Mouse (Mus musculus) heart, postnatal 36 days (tissue): ENCODE measurements at regions not wholly inside any gene's neighbourhood (a gene's known extent, or its start where the extent isn't known, plus 50 kb on each side); places are given as distances from the start of the nearest gene placed in this dataset.

Experiments used
- DNase-seq, 2 experiments: peaks; one replicate each; pipeline ENCODE4 v3.0.0; 2021 to 2022
- intact Hi-C: fragments of 180-260 bp; cut with DNase I; formaldehyde crosslinking; loops from one replicate; pipeline ENCODE4 v1.15.1; 2025

- intact Hi-C loops: loop anchor here (10.0 kb wide), 1 partner anchor 538 kb away; no protein-coding TSS in a partner anchor
- DNase-seq: no peak
Observed at GRCm38 (mm10) chr14:114857171-114857570, 234.8 kb upstream of the Gpc5 start.

- intact Hi-C loops: loop anchor here (10.0 kb wide), 1 partner anchor 537 kb away; no protein-coding TSS in a partner anchor
- DNase-seq: no peak
Observed at GRCm38 (mm10) chr14:114857689-114858088, 234.3 kb upstream of the Gpc5 start.

GRCm38 (mm10) chr14:114863585-114863984 is 228.4 kb upstream of the Gpc5 start:
- intact Hi-C loops: no loop called here
- no peak for DNase-seq

- intact Hi-C loops: no loop called here
- no peak for DNase-seq
Observed at GRCm38 (mm10) chr14:114864102-114864501, 227.9 kb upstream of the Gpc5 start.

DNA sequence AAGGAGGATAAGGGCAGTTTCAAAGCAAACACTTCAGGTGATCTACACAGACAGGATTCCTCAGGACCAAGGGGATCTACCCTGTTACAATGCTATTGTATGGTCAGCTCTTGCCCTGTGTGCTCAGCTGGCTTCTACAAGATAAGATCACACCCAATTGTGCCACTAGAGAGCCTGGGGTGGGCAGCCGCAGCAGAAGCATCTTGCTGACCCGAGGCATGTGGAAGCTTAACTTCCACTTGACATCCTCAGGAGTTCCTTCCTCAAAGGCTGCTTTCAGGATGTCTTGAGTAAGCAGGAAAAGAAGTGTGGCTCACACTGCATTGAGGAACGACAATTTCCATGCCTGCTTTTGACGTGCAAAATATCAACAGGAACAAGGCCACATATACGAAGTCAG is 222.8 kb upstream of the Gpc5 start:
- no peak for DNase-seq
- intact Hi-C loops: no loop called here

GRCm38 (mm10) chr14:114875101-114875500 is 216.9 kb upstream of the Gpc5 start:
- DNase-seq: no peak
- intact Hi-C loops: no loop called here

DNA sequence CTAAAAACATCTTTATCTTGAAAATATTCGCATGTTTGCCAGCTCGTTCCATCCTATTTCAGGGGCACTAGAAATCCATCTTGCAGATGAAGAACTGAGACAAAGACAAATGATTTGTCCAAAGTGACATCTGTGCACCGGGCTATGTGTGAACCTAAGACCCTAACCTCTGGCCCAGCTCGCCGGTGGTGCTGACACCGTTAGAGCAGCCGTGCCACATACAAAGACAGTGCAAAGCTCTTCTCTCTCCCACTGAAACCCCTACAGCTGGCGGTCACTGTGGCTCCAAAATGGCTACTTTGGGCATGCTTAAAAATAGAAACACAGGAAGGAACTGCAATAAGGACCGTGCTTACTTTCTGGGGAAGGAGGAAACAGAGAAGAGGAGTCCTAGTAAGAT is 215.6 kb upstream of the Gpc5 start:
- DNase-seq: no peak
- intact Hi-C loops: no loop called here

DNA sequence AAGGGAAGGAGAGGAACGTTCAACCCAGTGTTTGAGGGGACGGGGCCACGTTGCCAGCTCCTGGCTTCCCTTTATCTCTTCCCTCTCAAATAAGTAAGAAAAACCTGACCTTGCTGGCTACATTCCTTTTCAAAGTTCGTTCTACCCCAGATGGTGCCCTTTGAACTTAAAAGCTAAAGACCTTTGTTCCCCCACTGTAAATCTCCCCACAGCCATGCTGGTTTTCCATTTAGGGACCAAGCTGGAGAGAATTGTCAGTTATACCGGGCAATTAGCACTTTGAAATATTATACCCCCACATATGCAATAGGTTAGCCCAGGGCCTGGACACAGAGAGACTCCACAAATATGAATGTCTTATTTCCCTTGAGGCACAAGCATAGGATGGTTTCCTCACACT is 214.5 kb upstream of the Gpc5 start:
- no peak for DNase-seq
- intact Hi-C loops: no loop called here

GRCm38 (mm10) chr14:114880291-114880690 is 211.7 kb upstream of the Gpc5 start:
- intact Hi-C loops: no loop called here
- no peak for DNase-seq

GRCm38 (mm10) chr14:114904109-114904508 is 187.9 kb upstream of the Gpc5 start:
- no peak for DNase-seq
- intact Hi-C loops: no loop called here

- intact Hi-C loops: no loop called here
- DNase-seq: no peak
Observed at GRCm38 (mm10) chr14:114912271-114912670, 179.7 kb upstream of the Gpc5 start.

DNA sequence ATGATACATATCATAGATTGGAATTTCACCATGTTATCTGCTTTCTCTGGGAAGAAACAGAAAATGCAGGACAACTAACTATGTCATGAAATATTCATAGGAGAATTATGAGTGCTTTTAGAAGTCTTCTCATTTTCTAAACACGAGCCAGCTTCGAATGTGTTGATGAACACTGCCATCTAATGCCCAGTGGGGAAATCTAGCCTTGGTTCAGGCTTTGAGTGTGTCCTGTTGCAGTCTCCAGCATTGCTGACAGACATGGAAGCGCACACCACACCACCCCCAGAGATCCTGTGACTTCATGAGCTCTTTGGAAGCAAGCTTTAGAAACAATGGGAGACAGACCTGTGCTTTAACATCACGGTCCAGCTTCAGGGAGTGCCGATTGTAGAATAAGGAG is 178.8 kb upstream of the Gpc5 start:
- intact Hi-C loops: loop anchor here (1.0 kb wide), 1 partner anchor 58 kb away; no protein-coding TSS in a partner anchor
- peak; percentile 11 to 15 for DNase-seq

DNA sequence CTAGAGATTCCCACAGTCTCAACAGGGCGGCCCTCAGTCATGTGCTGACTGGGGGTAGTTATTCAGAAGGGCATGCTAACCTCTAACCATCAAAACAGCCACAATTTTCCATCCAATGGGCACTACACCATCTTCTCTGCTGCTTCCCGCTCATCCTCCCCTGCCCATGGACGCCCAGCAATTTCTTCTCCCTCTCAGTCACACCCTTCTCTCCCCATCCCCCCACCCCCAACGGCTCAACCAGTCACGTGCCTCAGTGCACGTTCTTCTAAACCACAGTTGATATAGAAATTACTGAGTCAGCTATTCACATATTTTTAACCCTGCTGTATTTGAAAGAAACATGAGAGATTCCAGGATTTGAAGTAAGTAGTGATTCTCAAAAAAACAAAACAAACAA is 146.3 kb upstream of the Gpc5 start:
- intact Hi-C loops: no loop called here
- no peak for DNase-seq

DNA sequence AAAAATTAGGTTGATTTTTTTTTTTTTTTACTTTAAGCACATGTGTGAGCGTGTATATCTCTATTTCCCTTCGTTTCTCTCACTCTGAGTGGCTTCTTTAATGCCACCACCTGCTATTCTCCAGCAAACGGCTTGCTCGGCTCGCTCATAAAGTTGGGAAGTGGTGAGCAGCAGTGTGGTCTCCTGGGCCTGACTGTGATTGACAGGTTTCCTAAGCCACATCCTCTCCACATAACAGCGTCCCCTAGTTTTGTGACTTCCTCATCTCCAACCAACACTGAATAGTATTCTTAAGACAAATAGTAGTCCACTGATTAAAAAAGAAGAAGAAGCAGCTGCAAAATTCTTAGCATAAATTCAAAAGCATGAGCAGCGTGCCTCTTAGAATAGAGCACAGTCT is 145.7 kb upstream of the Gpc5 start:
- no peak for DNase-seq
- intact Hi-C loops: no loop called here

DNA sequence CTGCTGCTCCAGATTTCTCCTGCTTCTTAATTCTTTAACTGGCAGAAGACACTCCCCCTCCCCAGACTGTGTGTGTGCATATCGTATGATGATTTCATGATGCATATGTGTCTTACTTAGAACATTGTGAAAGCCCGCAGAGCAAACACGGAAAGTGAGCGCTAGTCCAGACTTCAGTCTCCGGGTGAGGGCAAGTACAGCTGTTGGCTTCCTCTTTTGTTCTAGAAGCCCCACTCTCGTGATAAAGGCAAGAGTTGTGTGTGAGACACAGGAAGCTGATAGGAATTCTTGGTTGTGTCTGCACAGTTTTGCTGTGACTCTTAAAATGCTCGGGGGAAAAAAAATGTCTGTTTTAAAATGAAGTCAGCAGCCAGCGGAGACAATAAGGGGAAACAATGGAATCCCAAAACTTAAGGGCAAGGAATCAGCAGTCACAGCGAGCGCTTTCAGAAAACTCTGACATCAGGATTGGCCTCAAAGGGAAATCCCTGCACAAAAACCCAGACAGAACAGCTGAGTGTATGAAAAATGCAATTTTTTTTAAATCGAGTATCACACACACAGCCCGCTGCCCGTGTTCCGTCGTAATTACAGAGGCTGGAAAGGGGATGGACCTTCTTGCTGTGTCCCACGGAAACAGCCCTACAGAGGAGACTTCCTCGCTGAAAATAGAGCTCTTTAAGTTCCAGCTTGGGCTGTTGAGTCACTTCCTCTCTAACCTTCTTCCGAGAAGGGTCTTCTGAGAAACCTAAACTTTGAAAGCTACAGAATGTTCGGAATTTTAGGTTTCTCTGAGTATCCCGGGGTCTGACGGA is 143.5 kb upstream of the Gpc5 start:
- intact Hi-C loops: no loop called here
- DNase-seq: peak; percentile 6 to 17

DNA sequence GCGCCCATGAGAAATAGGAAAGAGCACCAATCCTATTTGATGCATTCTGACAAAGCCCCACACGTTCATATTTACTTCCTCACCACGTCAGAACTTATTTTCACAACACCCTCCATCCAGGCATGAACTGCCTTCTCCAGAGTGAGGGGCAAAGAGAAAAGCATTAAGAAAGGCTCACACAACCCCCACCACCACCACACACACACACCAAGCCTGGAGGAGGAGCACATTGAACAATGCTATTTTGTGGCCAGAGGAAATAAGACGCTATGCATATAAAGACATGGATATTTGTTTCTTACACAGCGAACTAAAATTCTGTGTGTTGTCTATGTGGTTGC is 142.9 kb upstream of the Gpc5 start:
- intact Hi-C loops: no loop called here
- no peak for DNase-seq

DNA sequence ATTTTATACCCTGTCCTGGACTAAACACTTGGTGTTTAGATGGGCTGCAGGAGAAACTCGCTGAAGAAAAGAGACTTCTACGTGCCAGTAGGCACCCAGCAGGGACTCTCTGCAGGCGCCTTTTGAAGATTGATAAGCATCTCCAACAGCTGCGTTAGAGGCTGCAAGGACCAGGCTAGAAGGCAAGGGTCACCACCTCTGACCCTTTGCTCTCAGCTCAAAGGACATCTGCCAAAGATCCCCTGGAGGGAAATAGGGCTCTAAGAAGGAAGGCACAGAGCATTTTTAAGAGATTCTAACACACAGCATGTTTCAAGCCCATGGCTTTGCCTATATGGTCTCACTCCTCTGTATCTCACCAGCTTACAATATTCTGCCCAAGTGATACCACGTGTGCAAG is 139.7 kb upstream of the Gpc5 start:
- no peak for DNase-seq
- intact Hi-C loops: no loop called here

- DNase-seq: no peak
- intact Hi-C loops: no loop called here
Observed at GRCm38 (mm10) chr14:114953070-114953665, 138.8 kb upstream of the Gpc5 start.

- intact Hi-C loops: no loop called here
- no peak for DNase-seq
Observed at GRCm38 (mm10) chr14:114954287-114954686, 137.7 kb upstream of the Gpc5 start.

GRCm38 (mm10) chr14:114955572-114955971 is 136.4 kb upstream of the Gpc5 start:
- DNase-seq: no peak
- intact Hi-C loops: no loop called here

- intact Hi-C loops: no loop called here
- no peak for DNase-seq
Observed at GRCm38 (mm10) chr14:114960273-114960672, 131.7 kb upstream of the Gpc5 start.

DNA sequence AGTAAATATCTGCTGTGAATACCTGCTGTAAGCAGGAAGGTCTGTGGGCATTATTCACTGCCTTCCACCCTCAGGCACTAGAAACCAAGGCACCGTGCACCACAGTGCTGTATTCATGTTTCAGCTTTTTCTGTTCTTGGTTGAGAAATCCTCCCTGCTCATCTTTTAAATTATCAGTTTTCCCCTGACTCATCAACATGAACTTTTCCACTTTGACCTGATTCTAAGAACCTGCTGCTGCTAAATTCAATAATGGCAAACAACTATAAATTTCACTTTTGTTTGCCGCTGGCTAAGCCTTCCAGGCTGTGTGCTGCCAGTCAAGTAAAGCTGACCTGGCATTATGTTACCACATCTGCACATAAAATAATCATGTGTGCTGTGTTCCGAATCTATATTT is 126.1 kb upstream of the Gpc5 start:
- intact Hi-C loops: no loop called here

More for the DNA sequence above, 126.1 kb upstream of the Gpc5 start:
- DNase-seq: no peak
